Mouse (Mus musculus) C2C12 (cell line): ENCODE results near the gene Neurl3. TPM values are rescaled to one million over a fixed set of nuclear protein-coding genes. Genes with fewer than 3 reads are reported as not detected.

Experiments used
- H3K27me3 ChIP-seq: one replicate; pipeline ENCODE4 v1.6.1; 2011; ENCODE audit not compliant: control insufficient read depth, insufficient read depth, insufficient read length
- H3K36me3 ChIP-seq: one replicate; pipeline ENCODE4 v1.6.1; 2011; ENCODE audit not compliant: control insufficient read depth, insufficient read depth
- H3K4me3 ChIP-seq: one replicate; pipeline ENCODE4 v1.5.1; 2011; ENCODE audit warnings: mild to moderate bottlenecking, control low read depth; ENCODE audit not compliant: poor library complexity, insufficient read depth, severe bottlenecking
- H3K79me2 ChIP-seq: one replicate; pipeline ENCODE4 v1.6.1; 2011; ENCODE audit not compliant: control insufficient read depth, insufficient read depth
- H3K79me3 ChIP-seq: one replicate; pipeline ENCODE4 v1.6.1; 2011; ENCODE audit warnings: low read depth, control low read depth
- H3ac ChIP-seq: one replicate; pipeline ENCODE3; 2011; ENCODE audit warnings: low read depth; ENCODE audit not compliant: control insufficient read depth, insufficient read length
- CEBPB ChIP-seq: IDR thresholded peaks from one replicate; pipeline ENCODE4 v1.6.1; 2011; ENCODE audit warnings: low read depth, mild to moderate bottlenecking, control low read depth, moderate library complexity
- CTCF ChIP-seq: IDR thresholded peaks from one replicate; pipeline ENCODE4 v1.5.1; 2011; ENCODE audit not compliant: control insufficient read depth, insufficient read depth, insufficient read length
- FOSL1 ChIP-seq: IDR thresholded peaks from one replicate; pipeline ENCODE4 v1.8.0; 2011; ENCODE audit warnings: mild to moderate bottlenecking, low read length; ENCODE audit not compliant: poor library complexity, insufficient read depth, severe bottlenecking
- MAX ChIP-seq: IDR thresholded peaks from one replicate; pipeline ENCODE4 v1.6.1; 2011; ENCODE audit warnings: mild to moderate bottlenecking, control low read depth
- MYOD1 ChIP-seq: IDR thresholded peaks from one replicate; pipeline ENCODE4 v1.6.1; 2011; ENCODE audit warnings: low read depth; ENCODE audit not compliant: control insufficient read depth, insufficient read length
- MYOG ChIP-seq: IDR thresholded peaks from one replicate; pipeline ENCODE4 v1.6.1; 2011; ENCODE audit not compliant: control insufficient read depth, insufficient read length; ENCODE audit errors: extremely low read depth
- USF1 ChIP-seq: IDR thresholded peaks from one replicate; pipeline ENCODE4 v1.6.1; 2011; ENCODE audit warnings: low read depth, mild to moderate bottlenecking, control low read depth, moderate library complexity
- polyA plus RNA-seq: library from polyadenylated mRNA; unstranded; fragments of >200 nt; fragmentation: generic; extraction: Trizol; gene quantifications from one replicate; pipeline ENCODE4 v1.2.1, GENCODE M21; 2012; ENCODE audit warnings: missing spikeins

Gene Neurl3
- polyA plus RNA-seq, 1 experiment: 1.7 TPM

DNA sequence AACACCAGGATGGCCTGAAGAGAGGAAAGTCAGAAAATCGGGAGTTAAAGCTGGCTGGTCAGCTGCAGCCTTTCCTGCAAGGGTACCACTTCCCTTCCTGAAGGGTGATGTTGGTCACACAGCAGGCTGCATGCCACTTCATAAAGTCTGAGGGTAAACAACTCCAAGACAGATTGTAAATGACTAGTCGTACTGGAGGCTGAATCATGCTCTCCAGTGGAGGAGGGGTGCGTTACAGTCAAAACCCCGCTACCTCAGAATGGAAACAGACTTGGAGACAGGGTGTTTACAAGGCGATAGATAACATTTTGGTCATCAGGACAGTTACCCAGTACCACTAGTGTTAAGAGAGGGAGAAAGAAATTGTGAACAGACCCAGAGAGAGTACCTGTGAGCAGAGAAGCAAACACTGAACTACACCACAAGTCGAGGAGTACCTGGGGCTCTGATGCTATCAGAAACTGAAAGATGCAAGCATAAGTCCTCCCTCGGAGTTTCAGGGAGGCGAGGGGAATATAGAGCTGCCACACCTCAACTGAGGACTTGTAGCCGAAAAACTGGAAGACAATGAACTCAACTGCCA lies 39.3 kb downstream of the Neurl3 start:
- Histone ChIP-seq H3K79me3 (peaks cover 44% of the 10 kb centered on the region), H3K79me2 (peaks cover 55% of the 10 kb centered on the region), H3K36me3 (peaks cover 32% of the 10 kb centered on the region), H3K27me3 (no peaks in the 10 kb centered on the region), H3K4me3 (no peak overlapping the region), H3ac (no peak overlapping the region)
- TF ChIP-seq MYOD1 (no peak), FOSL1 (no peak)

DNA sequence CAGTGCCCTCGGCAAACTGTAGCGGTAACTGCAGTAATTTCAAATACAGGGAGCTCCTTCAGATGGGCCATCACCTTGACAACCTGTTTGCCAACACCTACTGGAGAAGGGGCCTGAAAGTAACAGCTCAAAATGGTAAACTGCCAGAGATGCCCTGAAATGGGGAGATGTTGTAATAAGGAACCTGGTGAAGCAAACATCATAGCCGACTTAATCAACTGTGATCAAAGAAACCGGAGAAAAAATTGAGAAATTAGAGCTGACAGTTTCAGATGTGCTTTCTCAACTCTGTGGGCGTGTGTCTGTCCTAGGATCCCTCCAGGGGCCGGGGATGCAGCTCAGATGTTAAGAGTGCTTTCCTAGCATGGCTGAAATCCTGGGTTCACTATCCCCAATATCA lies 41.3 kb downstream of the Neurl3 start:
- Histone ChIP-seq H3K79me2 (peaks cover 36% of the 10 kb centered on the region), H3K36me3 (peaks cover 43% of the 10 kb centered on the region), H3ac (no peak overlapping the region), H3K4me3 (no peak overlapping the region), H3K27me3 (no peaks in the 10 kb centered on the region), H3K79me3 (peaks cover 27% of the 10 kb centered on the region)
- TF ChIP-seq FOSL1 (no peak), MYOD1 (no peak), MYOG (no peak), MAX (no peak), CTCF (no peak), CEBPB (no peak), USF1 (no peak)

DNA sequence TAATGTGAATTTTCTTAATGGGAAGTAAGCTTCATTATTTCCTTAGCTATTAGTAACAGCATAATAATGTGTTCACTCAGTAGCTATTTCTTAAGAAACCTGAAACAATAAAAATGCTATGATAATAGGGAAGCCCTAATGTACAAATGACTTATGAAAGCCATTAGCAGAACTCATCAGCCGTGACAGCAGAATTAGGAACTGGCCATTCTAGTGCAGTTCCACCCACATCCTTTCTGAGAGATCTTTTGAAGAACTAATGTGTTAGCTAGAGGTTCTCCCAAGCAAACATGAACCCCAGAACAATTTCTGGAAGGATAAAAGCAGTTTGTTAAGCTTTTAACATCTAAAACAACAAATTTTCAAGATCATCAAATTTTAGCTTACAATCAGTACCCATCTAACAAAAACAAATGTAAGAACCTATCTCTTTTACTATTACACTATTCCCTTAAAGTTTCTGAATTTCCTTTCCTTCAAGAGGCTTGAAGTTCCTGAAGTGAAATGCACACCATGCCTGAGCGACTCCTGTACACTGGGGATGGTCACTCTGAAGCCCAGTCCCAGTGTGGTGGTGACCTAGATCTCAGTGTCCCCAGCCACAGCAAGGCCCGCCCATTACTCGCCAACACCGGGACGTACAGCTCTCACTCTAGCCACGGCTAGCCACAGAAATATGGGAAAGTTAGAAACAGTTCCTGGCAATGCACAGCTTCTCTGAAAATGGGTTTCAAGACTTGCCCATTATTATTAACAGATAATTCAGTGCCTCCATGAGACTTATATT lies 43.4 kb downstream of the Neurl3 start:
- Histone ChIP-seq H3K79me2 (peaks cover 15% of the 10 kb centered on the region), H3K79me3 (peaks cover 11% of the 10 kb centered on the region), H3K4me3 (no peak overlapping the region), H3K36me3 (peaks cover 54% of the 10 kb centered on the region), H3K27me3 (no peaks in the 10 kb centered on the region), H3ac (no peak overlapping the region)
- TF ChIP-seq USF1: no peak
- TF ChIP-seq CTCF: no peak
- TF ChIP-seq MAX: no peak
- no peak for TF ChIP-seq CEBPB
- no peak for TF ChIP-seq MYOG
- TF ChIP-seq MYOD1: no peak
- no peak for TF ChIP-seq FOSL1

DNA sequence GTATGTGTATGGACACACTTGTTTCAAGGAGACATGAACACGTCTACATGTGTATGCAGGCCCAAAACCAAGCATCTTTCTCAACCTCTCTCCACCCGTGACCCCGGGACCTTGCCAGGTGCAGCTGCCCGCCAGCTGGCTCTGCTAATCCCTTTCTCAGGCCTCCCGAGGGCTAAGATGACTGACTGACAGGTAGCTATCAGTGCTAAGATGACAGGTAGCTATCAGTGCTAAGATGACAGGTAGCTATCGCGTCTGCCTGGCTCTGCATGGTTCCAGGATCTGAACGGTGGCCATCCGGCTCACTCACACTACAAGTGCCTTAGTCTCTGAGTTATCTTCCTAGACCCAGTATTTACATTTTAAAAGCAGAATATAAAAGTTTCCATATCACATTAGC lies 46.0 kb downstream of the Neurl3 start:
- Histone ChIP-seq H3K4me3 (no peak overlapping the region), H3K79me2 (no peaks in the 10 kb centered on the region), H3K27me3 (no peaks in the 10 kb centered on the region), H3ac (no peak overlapping the region), H3K36me3 (peaks cover 65% of the 10 kb centered on the region), H3K79me3 (no peaks in the 10 kb centered on the region)
- TF ChIP-seq USF1 (no peak), MYOD1 (no peak), CEBPB (no peak), CTCF (no peak)

DNA sequence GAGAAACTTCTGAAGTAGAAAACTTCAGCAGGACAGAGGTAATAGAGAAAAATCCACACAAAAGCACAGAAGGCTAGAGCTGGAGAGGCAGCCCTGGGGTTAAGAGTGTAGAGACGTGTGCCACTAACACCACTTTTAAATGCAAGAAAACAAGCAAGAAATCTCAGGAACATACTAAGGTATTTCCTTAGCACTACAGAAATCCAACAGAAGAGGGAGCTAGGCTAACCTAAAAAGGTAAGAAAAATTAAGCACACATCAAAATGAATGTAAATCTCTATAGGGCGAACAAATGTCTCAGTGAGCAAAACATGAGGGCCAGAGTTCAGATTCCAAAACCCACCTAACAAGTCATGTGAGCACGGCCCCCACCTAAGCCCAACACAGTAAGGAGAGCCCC lies 49.8 kb downstream of the Neurl3 start:
- Histone ChIP-seq H3K36me3 (peaks cover 56% of the 10 kb centered on the region), H3ac (no peak overlapping the region), H3K4me3 (no peak overlapping the region), H3K79me3 (no peaks in the 10 kb centered on the region), H3K79me2 (no peaks in the 10 kb centered on the region), H3K27me3 (no peaks in the 10 kb centered on the region)
- TF ChIP-seq FOSL1 (no peak), MAX (no peak), MYOG (no peak), CTCF (no peak), CEBPB (no peak), USF1 (no peak), MYOD1 (no peak)

Other genes starting within 250 kb of the Neurl3 start
- gene Hs6st1, start 206.3 kb downstream of the Neurl3 start, polyA plus RNA-seq: 45.0 TPM
- gene Uggt1, start 30.0 kb downstream of the Neurl3 start, polyA plus RNA-seq: 20.1 TPM
- 25.6 TPM for gene Arid5a, start 33.1 kb upstream of the Neurl3 start, polyA plus RNA-seq
- gene Kansl3, start 94.5 kb upstream of the Neurl3 start, polyA plus RNA-seq: 23.6 TPM
- 0.14 TPM for gene Fer1l5, start 97.6 kb upstream of the Neurl3 start, polyA plus RNA-seq
- 14.3 TPM for gene Lman2l, start 170.6 kb upstream of the Neurl3 start, polyA plus RNA-seq
- gene Cnnm4, start 196.9 kb upstream of the Neurl3 start, polyA plus RNA-seq: 6.2 TPM
- gene Cnnm3, start 237.2 kb upstream of the Neurl3 start, polyA plus RNA-seq: 6.5 TPM